Mouse (Mus musculus) bone marrow, adult 2 months (tissue): ENCODE data around the gene Cyp2w1.

Source experiments
- CTCF ChIP-seq: fragments of 200-500 bp; IDR thresholded peaks from 2 replicates; pipeline ENCODE4 v1.5.1; 2011; ENCODE audit warnings: low read length, control low read depth; ENCODE audit not compliant: control insufficient read depth, insufficient read depth
- POLR2A ChIP-seq: fragments of 200-500 bp; IDR thresholded peaks from 2 replicates; pipeline ENCODE4 v1.6.1; 2011; ENCODE audit warnings: low read depth, mild to moderate bottlenecking, control low read depth, low read length, borderline replicate concordance; ENCODE audit not compliant: control insufficient read depth

DNA sequence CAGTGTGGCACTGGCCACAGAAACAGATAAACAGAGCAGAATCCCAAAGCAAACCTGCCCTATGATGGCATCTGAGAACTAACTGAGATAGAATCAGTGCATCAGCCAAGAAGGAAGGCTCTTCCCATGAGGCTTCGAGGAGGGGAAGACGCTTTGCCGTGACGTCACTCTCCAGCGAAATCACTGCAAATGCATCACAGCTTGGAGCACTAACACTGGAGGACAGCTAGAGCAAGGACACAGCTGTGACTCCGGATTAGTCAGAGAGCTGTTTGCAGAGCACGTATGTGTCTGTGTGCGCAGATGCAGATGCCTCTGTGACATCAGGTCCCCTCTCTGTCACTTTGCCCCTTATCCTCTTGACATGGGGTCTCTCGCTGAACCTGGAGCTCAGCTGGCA, 40.6 kb upstream of the Cyp2w1 start:
- TF ChIP-seq CTCF (no peak), POLR2A (no peak)
